Mouse (Mus musculus) neural tube, embryonic 11.5 days (tissue): Measurements from ENCODE around the gene Gm47969. TPM values are rescaled to one million over a fixed set of nuclear protein-coding genes. Genes with fewer than 3 reads are reported as not detected.

ENCODE experiments used
- ATAC-seq: fragments of 200-750 bp; cut with Nextera tagmentation; 2 replicates; pipeline ENCODE4 v1.8.0; 2017; ENCODE audit warnings: moderate number of reproducible peaks, mild to moderate bottlenecking, moderate TSS enrichment, moderate library complexity; ENCODE audit not compliant: insufficient read depth, low FRiP score, low TSS enrichment
- DNase-seq: peaks from one replicate; pipeline ENCODE4 v3.0.0-alpha.2; 2015; ENCODE audit warnings: low spot score
- H3K27ac ChIP-seq: fragments of 300-500 bp; sonication (generic); 2 replicates; pipeline ENCODE4 v1.5.1; 2014; ENCODE audit warnings: low read depth, mild to moderate bottlenecking, low read length
- H3K27me3 ChIP-seq: fragments of 300-500 bp; sonication (generic); 2 replicates; pipeline ENCODE4 v1.6.1; 2014; ENCODE audit warnings: mild to moderate bottlenecking, low read length, mixed read lengths; ENCODE audit not compliant: control insufficient read depth, insufficient read depth
- H3K36me3 ChIP-seq: fragments of 300-500 bp; sonication (generic); 2 replicates; pipeline ENCODE4 v1.6.1; 2014; ENCODE audit warnings: mild to moderate bottlenecking, low read length, moderate library complexity, mixed read lengths; ENCODE audit not compliant: control insufficient read depth, insufficient read depth
- H3K4me1 ChIP-seq: fragments of 300-500 bp; sonication (generic); 2 replicates; pipeline ENCODE4 v1.6.1; 2014; ENCODE audit warnings: low read length, mixed read lengths; ENCODE audit not compliant: control insufficient read depth, insufficient read depth
- H3K4me2 ChIP-seq: fragments of 300-500 bp; sonication (generic); 2 replicates; pipeline ENCODE4 v1.6.1; 2014; ENCODE audit warnings: low read depth, mild to moderate bottlenecking, moderate library complexity
- H3K4me3 ChIP-seq: fragments of 300-500 bp; sonication (generic); 2 replicates; pipeline ENCODE4 v1.5.1; 2014; ENCODE audit warnings: low read depth, low read length
- H3K9ac ChIP-seq: fragments of 300-500 bp; sonication (generic); 2 replicates; pipeline ENCODE4 v1.6.1; 2014; ENCODE audit warnings: mild to moderate bottlenecking, low read length
- H3K9me3 ChIP-seq: fragments of 300-500 bp; sonication (generic); 2 replicates; pipeline ENCODE4 v1.6.1; 2016; ENCODE audit warnings: low read length; ENCODE audit not compliant: control insufficient read depth
- WGBS: fragments of 180-500 bp; shearing (Covaris S2); extraction: QIAGEN DNeasy Blood & Tissue Kit; methylation state at CpG from one replicate; pipeline ENCODE4 v1.1.7; 2014; 5-methylcytosine and 5-hydroxymethylcytosine counted together
- polyA plus RNA-seq: library from polyadenylated mRNA; unstranded; fragments of >200 nt; fragmentation: Nextera tagmentation; extraction: Ambion mirVana; gene quantifications from 2 replicates; pipeline ENCODE4 v1.2.1, GENCODE M21; 2014

The Gm47969 gene
- polyA plus RNA-seq, 1 experiment from 2014 or later, result not detected

- Histone ChIP-seq H3K4me1 (no peaks in the 10 kb centered on the region), H3K4me2 (no peak within 1 kb of the TSS), H3K36me3 (no peaks in the 10 kb centered on the region), H3K27ac (no peak within 1 kb of the TSS), H3K27me3 (no peaks in the 10 kb centered on the region), H3K9me3 (no peaks in the 10 kb centered on the region), H3K9ac (no peak within 1 kb of the TSS), H3K4me3 (no peak within 1 kb of the TSS)
- no peak for ATAC-seq
- 96% methylated on average over 4 of the region's 4 CpGs for whole genome bisulfite sequencing
- no peak for DNase-seq
Measured at GRCm38 (mm10) chr1:83060643-83061042, 15.9 kb downstream of the Gm47969 start, which contains the start of gene Krtap28-13. TSS of gene Krtap28-13 (plus strand) at chr1:83060930.

DNA sequence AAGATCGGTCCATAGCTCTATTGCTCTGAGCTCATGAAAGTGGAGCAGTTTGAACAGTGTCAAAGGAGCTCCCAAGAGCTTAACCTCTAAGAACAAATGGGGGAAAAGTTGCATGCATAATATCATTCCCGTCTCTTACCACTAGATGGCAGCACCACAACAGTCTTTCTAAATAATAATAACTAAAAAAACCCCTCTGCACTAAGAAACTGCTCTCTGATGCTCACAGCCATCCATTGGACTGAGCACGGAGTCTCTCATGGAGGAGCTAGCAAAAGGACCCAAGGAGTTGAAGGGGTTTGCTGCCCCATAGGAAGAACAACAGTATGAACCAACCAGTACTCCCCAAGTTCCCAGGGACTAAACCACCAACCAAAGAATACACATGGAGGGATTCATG is 20.1 kb downstream of the Gm47969 start:
- no peak for ATAC-seq

DNA sequence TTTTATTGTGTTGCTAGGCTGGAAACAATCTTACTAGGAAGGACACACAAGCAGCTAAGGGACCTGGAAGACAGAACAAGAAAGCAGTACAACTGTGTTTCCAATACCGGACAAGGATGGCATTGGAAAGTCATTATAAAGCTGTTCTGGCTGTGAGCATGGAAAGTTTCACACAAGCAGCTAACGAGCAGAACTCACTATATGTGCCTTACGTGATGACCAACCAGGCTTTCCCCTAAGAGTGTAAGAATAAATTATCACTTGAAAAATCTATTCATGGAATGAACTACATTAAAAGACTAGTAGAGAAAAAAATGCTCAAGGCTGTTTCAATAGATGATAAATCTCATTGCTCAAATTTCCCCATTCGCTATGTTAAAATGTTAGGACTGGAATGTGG is 21.8 kb downstream of the Gm47969 start:
- DNase-seq, result no peak
- no peaks in the 10 kb centered on the region for H3K9me3 ChIP-seq
- H3K4me1 ChIP-seq, result no peaks in the 10 kb centered on the region
- ATAC-seq, result no peak
- no peak overlapping the region for H3K9ac ChIP-seq
- no peak overlapping the region for H3K4me3 ChIP-seq
- WGBS, result 96% methylated on average over 4 of the region's 4 CpGs
- no peak overlapping the region for H3K4me2 ChIP-seq
- no peaks in the 10 kb centered on the region for H3K27me3 ChIP-seq
- no peak overlapping the region for H3K27ac ChIP-seq
- no peaks in the 10 kb centered on the region for H3K36me3 ChIP-seq

More for the DNA sequence above, 20.1 kb downstream of the Gm47969 start:
- Histone ChIP-seq H3K4me2 (no peak overlapping the region), H3K9ac (no peak overlapping the region), H3K9me3 (no peaks in the 10 kb centered on the region), H3K27ac (no peak overlapping the region), H3K36me3 (no peaks in the 10 kb centered on the region), H3K4me3 (no peak overlapping the region), H3K27me3 (no peaks in the 10 kb centered on the region), H3K4me1 (no peaks in the 10 kb centered on the region)
- 27% methylated on average over 3 of the region's 3 CpGs for WGBS
- DNase-seq, result peak; percentile 24

GRCm38 (mm10) chr1:83067205-83067604 is 22.5 kb downstream of the Gm47969 start:
- DNase-seq (no peak), ATAC-seq (no peak)
- no peaks in the 10 kb centered on the region for H3K4me1 ChIP-seq
- no peaks in the 10 kb centered on the region for H3K9me3 ChIP-seq
- no peak overlapping the region for H3K4me2 ChIP-seq
- H3K27ac ChIP-seq, result no peak overlapping the region
- no peak overlapping the region for H3K9ac ChIP-seq
- 90% methylated on average over 10 of the region's 10 CpGs for WGBS
- no peaks in the 10 kb centered on the region for H3K27me3 ChIP-seq
- no peaks in the 10 kb centered on the region for H3K36me3 ChIP-seq
- no peak overlapping the region for H3K4me3 ChIP-seq

DNA sequence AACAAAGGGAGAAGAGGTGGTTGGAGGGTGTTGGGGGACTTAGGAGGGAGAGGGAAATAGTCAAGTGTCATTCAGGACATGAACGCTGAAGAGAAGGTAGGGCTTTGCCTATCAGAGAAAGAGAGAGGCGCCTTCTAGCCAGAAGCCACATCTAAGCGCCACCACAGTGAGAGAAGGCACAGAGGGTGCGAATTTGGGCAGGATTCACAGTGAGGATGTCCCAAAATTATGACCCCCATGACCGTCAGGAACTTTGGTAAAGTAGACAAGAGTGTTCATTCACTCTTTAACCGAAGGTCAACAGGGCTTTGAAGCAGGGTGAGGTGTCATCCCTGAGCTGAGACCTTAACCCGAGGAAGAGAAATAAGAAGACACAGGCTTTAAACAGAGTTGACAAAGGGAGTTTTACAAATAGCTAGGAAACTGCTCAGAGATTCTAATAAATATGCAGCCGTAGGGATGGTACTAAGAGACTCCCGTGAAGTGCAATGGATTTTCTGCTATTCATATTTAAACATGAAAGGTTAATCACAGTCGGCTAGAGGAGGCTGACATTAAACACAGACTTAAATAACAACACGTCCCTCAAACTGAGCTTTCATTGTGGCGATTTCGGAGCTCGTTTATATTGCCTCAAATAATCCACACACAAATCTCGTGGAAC is 30.9 kb downstream of the Gm47969 start:
- Histone ChIP-seq H3K9ac (no peak overlapping the region), H3K4me2 (peak overlapping the region; percentile 17; the same call in 1 of the 2 replicates), H3K9me3 (no peaks in the 10 kb centered on the region), H3K36me3 (no peaks in the 10 kb centered on the region), H3K4me1 (no peaks in the 10 kb centered on the region), H3K27me3 (no peaks in the 10 kb centered on the region), H3K4me3 (no peak overlapping the region), H3K27ac (no peak overlapping the region)
- DNase-seq (no peak), ATAC-seq (no peak)
- WGBS, result 45% methylated on average over 15 of the region's 15 CpGs

DNA sequence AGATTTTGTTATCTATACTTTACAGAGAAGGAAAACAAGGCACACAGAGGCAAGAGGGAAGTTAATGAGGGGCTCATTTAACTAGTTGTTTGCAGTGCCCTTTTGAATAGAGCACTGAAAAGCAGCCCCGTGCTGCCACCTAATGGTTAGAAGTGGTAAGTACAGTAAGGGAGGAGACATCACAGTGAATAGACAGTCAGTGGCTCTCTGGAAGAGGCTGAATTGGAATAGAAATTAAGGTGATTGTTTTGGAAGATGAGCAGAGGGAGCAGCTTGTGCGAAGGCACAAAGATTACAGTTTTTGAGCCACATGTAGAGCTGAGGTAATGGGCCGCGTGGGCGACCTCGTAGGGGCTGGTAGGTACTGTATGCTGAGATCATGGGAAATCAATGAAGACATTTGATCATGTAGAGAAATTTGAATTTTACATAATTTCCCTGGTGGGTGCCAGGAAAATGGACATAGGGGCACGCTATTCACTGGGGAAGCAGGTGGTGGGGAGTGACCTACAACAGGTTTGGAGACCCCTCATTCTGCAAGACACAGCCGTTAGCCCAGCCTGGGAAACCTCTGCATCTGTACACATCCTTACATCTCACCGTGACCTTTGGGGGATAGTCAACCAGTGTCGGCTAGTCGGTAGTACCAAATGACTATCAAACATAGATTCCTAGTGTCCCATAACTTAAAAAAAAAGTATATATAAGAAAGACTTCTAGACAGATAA is 31.6 kb downstream of the Gm47969 start:
- no peaks in the 10 kb centered on the region for H3K36me3 ChIP-seq
- no peaks in the 10 kb centered on the region for H3K4me1 ChIP-seq
- H3K4me2 ChIP-seq, result peak overlapping the region; percentile 17; the same call in 1 of the 2 replicates
- DNase-seq (peak; percentile 52), ATAC-seq (peak; percentile 75)
- no peaks in the 10 kb centered on the region for H3K27me3 ChIP-seq
- H3K9ac ChIP-seq, result no peak overlapping the region
- H3K27ac ChIP-seq, result no peak overlapping the region
- no peak overlapping the region for H3K4me3 ChIP-seq
- H3K9me3 ChIP-seq, result no peaks in the 10 kb centered on the region
- WGBS, result 47% methylated on average over 11 of the region's 11 CpGs

DNA sequence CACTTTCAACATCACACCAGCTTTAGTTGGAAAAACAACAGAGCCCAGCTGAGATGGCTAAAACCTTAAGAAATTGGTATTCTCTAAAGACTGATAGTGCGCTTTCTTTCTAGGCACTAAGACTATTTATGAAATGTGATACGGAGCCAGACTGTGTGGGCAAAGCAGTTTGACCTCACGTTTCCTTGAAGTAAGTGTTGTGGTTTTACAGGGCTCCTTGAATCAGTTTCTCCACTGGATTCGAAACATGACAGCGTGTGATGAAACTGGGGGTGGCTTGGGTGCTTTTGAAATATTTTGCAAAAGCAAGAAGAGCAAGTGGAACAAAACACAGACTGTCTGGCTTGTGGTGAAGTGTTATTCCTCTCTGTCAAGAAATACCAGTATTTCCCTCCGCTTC is 32.3 kb downstream of the Gm47969 start:
- Histone ChIP-seq H3K27me3 (no peaks in the 10 kb centered on the region), H3K9me3 (no peaks in the 10 kb centered on the region), H3K9ac (no peak overlapping the region), H3K27ac (no peak overlapping the region), H3K4me1 (no peaks in the 10 kb centered on the region), H3K4me3 (no peak overlapping the region), H3K36me3 (no peaks in the 10 kb centered on the region), H3K4me2 (no peak overlapping the region)
- DNase-seq, result no peak
- 87% methylated on average over 6 of the region's 6 CpGs for WGBS
- no peak for ATAC-seq

- ATAC-seq (no peak), DNase-seq (no peak)
- no peaks in the 10 kb centered on the region for H3K4me1 ChIP-seq
- no peak overlapping the region for H3K9ac ChIP-seq
- WGBS, result 91% methylated on average over 2 of the region's 2 CpGs
- H3K27me3 ChIP-seq, result no peaks in the 10 kb centered on the region
- H3K27ac ChIP-seq, result no peak overlapping the region
- no peaks in the 10 kb centered on the region for H3K36me3 ChIP-seq
- no peak overlapping the region for H3K4me2 ChIP-seq
- H3K4me3 ChIP-seq, result no peak overlapping the region
- no peaks in the 10 kb centered on the region for H3K9me3 ChIP-seq
Measured at GRCm38 (mm10) chr1:83084790-83085189, 40.1 kb downstream of the Gm47969 start.

GRCm38 (mm10) chr1:83091268-83091667 is 46.5 kb downstream of the Gm47969 start:
- no peak overlapping the region for H3K9ac ChIP-seq
- no peaks in the 10 kb centered on the region for H3K27me3 ChIP-seq
- no peaks in the 10 kb centered on the region for H3K4me1 ChIP-seq
- no peaks in the 10 kb centered on the region for H3K9me3 ChIP-seq
- no peak overlapping the region for H3K4me2 ChIP-seq
- WGBS, result 79% methylated on average over 3 of the region's 3 CpGs
- H3K36me3 ChIP-seq, result no peaks in the 10 kb centered on the region
- no peak overlapping the region for H3K27ac ChIP-seq
- no peak overlapping the region for H3K4me3 ChIP-seq
- ATAC-seq (no peak), DNase-seq (no peak)
